Mouse (Mus musculus) testis, adult 2 months (tissue): ENCODE results near the gene Stpg3.

Source experiments
- CTCF ChIP-seq: fragments of 200-500 bp; IDR thresholded peaks from 2 replicates; pipeline ENCODE4 v1.5.1; 2012; ENCODE audit warnings: low read depth, mild to moderate bottlenecking, inconsistent platforms, low read length, moderate library complexity; ENCODE audit not compliant: control insufficient read depth, insufficient read depth, insufficient replicate concordance
- POLR2A ChIP-seq: fragments of 200-500 bp; IDR thresholded peaks from 2 replicates; pipeline ENCODE4 v1.6.1; 2012; ENCODE audit warnings: low read depth, mild to moderate bottlenecking, inconsistent platforms, low read length, moderate library complexity; ENCODE audit not compliant: control insufficient read depth

- TF ChIP-seq POLR2A (no peak), CTCF (no peak)
These were observed 25.3 kb upstream of the Stpg3 start for GRCm38 (mm10) chr2:25239766-25240165.
